Mouse (Mus musculus) embryonic fibroblast, embryonic 13.5 days (primary cell): Measurements from ENCODE around the gene Sec14l4.

ENCODE experiments used
- CTCF ChIP-seq: IDR thresholded peaks from 2 replicates; pipeline ENCODE4 v1.5.1; 2011; ENCODE audit warnings: mild to moderate bottlenecking, control low read depth, low read length, moderate library complexity, borderline replicate concordance; ENCODE audit not compliant: insufficient read depth
- POLR2A ChIP-seq: IDR thresholded peaks from 2 replicates; pipeline ENCODE4 v1.6.1; 2011; ENCODE audit warnings: low read depth, mild to moderate bottlenecking, control low read depth, low read length, moderate library complexity

DNA sequence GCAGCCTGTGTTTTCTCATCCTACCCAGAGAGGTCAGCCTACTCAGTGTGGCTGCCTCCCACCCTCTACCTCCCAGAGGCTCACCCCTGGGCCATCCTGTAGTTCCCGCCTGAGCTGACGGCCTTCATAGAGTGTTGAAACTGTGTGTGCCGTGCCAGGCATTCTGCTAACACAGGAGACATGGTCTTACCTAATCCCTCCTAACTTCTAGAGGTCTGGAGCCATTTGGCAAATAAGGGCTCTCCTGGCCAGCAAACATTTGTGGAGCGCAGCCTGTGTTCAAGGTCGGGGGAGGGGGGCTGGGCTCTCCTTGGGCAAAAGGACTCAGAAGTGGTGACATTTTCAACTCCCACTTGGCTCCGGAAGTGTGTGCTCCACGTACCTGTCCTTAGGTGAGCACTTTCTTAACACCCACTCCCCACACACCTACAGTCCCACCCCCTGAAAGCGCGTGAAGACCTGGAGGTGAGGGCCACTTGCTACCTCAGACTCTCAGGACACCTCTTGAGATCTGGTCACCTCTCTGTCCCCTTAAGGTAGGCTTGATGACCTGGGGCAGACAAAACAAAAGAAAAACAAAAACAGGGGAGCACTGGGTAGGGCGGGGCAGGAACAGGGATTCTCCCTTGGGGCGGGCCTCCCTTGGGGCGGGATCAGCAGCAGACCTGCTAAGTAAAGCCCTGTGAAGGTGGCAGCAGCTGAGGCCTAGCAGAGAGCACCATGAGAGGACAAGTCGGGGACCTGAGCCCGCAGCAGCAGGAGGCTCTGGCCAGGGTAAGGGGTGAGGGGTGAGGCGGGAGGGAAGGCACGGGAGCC lies at the start of gene Sec14l4:
- no peak for TF ChIP-seq POLR2A
- no peak for TF ChIP-seq CTCF
